8 mouse cellular contexts compared by ENCODE assay signal in the genomic region with DNA sequence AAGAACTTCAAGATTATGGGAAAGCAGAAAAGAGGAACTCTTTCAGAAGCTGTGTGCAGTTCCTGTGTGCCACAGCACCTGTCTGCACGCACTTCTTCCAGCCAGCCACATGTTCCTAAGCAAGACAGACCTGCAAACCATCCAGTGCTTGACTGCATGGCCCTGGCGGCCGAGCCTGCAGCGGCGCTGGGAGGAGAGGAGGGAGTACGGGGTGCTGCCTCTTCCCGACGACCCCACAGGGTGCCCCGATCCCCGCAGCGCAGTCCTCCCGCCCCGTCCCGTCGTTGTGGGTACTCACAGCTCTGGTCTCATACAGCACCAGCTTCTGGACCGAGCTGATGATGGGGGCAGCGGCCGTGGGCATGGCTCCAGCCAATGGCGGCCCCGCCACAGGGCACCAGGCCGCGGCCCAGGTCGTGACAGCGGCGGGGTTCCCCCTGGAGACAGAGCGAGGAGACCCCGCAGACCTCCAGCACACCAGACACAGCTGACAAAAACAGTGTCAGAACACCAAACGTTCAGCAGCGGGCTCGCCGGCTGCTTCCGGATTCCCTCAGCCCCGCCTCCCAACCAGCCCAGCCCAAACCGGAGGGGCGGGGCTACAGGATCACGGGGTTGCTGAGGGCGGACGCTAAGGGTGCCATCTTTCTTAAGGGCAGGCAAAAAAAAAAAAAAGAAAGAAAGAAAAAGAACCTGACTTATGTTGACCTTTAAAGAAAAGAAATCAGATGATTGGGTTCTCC. TPM values are rescaled to one million over a fixed set of nuclear protein-coding genes. Genes with fewer than 3 reads are reported as not detected.
A peak's percentile ranks its signal among the peaks of the same experiment; 100 is the strongest.
DNase-seq lines count a peak whose midpoint lies in the region; ATAC-seq lines count a peak whose summit lies in the region.

Gene Fig4, minus strand, starts transcription at position 572 of the 743 bp plus-strand sequence.

- H3K27ac ChIP-seq in hindbrain, embryonic 15.5 days (replicated peaks) = peak within 1 kb of the TSS; percentile 81
- H3K27ac ChIP-seq in macrophage = peak within 1 kb of the TSS; percentile 52

- under 1% methylated on average over 38 of the region's 38 CpGs for WGBS in hindbrain, embryonic 15.5 days
- WGBS in macrophage (ENCODE audit: missing documents) = under 1% methylated on average over 31 of the region's 38 CpGs

- H3K79me2 ChIP-seq in macrophage (ENCODE audit: inconsistent target) = peaks cover 48% of the 10 kb centered on the region

- H3K9me3 ChIP-seq in hindbrain, embryonic 15.5 days = no peaks in the 10 kb centered on the region

- peak; percentile 93 for DNase-seq in R1 (ENCODE audit: low read depth, low spot score)
- peak; percentile 87 to 95 for DNase-seq in cerebellum, postnatal 25 days
- DNase-seq in frontal cortex, postnatal 36 days (ENCODE audit: low spot score in 2 of 2) = peak; percentile 81 to 82
- DNase-seq in left cerebral cortex, adult 11 months (ENCODE audit: low spot score) = peak; percentile 79
- DNase-seq in right cerebral cortex, adult 18-20 months = peak; percentile 88
- DNase-seq in urinary bladder, postnatal 10 days (ENCODE audit: low spot score) = peak; percentile 44

- ATAC-seq in hindbrain, embryonic 15.5 days (ENCODE audit: low FRiP score, low read depth) = peak; percentile 93

- peak within 1 kb of the TSS; percentile 77 for H3K9ac ChIP-seq in hindbrain, embryonic 15.5 days

- H3K36me3 ChIP-seq in hindbrain, embryonic 15.5 days = no peaks in the 10 kb centered on the region
- H3K36me3 ChIP-seq in macrophage (ENCODE audit: inconsistent target) = no peaks in the 10 kb centered on the region

- H3K4me2 ChIP-seq in hindbrain, embryonic 15.5 days = peak within 1 kb of the TSS; percentile 99

- peaks cover 13% of the 10 kb centered on the region for H3K4me1 ChIP-seq in hindbrain, embryonic 15.5 days (replicated peaks)

- H3K4me3 ChIP-seq in hindbrain, embryonic 15.5 days = peak within 1 kb of the TSS; percentile 80
- peak within 1 kb of the TSS; percentile 74 for H3K4me3 ChIP-seq in macrophage (ENCODE audit: inconsistent target)

- no peaks in the 10 kb centered on the region for H3K27me3 ChIP-seq in hindbrain, embryonic 15.5 days

RNA-seq across cellular contexts. Expression of gene Fig4, which starts in this region (rescaled TPM):
- 28.9 and 30.1 TPM in 2 replicates for polyA plus RNA-seq in hindbrain, embryonic 15.5 days (2015; fragmentation: Nextera tagmentation; extraction: Ambion mirVana)
- total RNA-seq in macrophage (2018; cell fraction: chromatin; rRNA removed) = 10 to 100 TPM in 24 of 26 experiments, 1 to 10 TPM in 2; 7.4 to 59.4 (median 23.8) TPM
- 10 to 100 TPM; 14.5 to 35.4 (median 22.3) TPM for total RNA-seq in macrophage (2018; cell fraction: cytosol; rRNA removed)
- total RNA-seq in macrophage (2018; cell fraction: nucleus; rRNA removed) = 10 to 100 TPM in 25 of 26 experiments, 1 to 10 TPM in 1; 9.3 to 36.3 (median 14.5) TPM
- 23.1 to 48.2 TPM (median 25.6 TPM) in 3 replicates for polyA plus RNA-seq in macrophage (2018)

Comparison
In these comparisons a context has a peak if more than half of its experiments do, and no peak if none do; other contexts are left out.
1. Peak in every context shown above with its lines: DNase-seq, ATAC-seq, H3K4me3 ChIP-seq and H3K27ac ChIP-seq.